Mouse (Mus musculus): ENCODE measurements at regions not wholly inside any gene's neighbourhood (a gene's known extent, or its start where the extent isn't known, plus 50 kb on each side); places are given as distances from the start of the nearest gene placed in this dataset.
A peak's percentile ranks its signal among the peaks of the same experiment; 100 is the strongest.

- TF ChIP-seq EP300 (IDR thresholded peaks at IDR 0.05; ENCODE audit: insufficient read depth, low read depth, low read length), result no peak
- peak; percentile 60 for TF ChIP-seq CTCF (IDR thresholded peaks at IDR 0.05; ENCODE audit: low read depth, low read length)
- no peak for TF ChIP-seq POLR2A (IDR thresholded peaks at IDR 0.05; ENCODE audit: insufficient read depth, low read length)
These were observed 589.9 kb upstream of the Hs6st1 start for GRCm38 (mm10) chr1:35478262-35478661.

All from ES-Bruce4 (cell line).